Mouse (Mus musculus) lung, postnatal 0 days (tissue): ENCODE data around the gene Cntrl. TPM values are rescaled to one million over a fixed set of nuclear protein-coding genes. Genes with fewer than 3 reads are reported as not detected.

Experiments used
- ATAC-seq: fragments of 200-750 bp; cut with Nextera tagmentation; 2 replicates; pipeline ENCODE4 v1.8.0; 2017; ENCODE audit warnings: moderate library complexity
- DNase-seq: peaks from one replicate; pipeline ENCODE4 v3.0.0-alpha.2; 2016; ENCODE audit warnings: low spot score
- H3K27ac ChIP-seq: fragments of 300-500 bp; sonication (generic); 2 replicates; pipeline ENCODE4 v1.5.1; 2014; ENCODE audit warnings: antibody characterized with exemption, mild to moderate bottlenecking, low read length, mixed read lengths
- H3K27me3 ChIP-seq: fragments of 300-500 bp; sonication (generic); replicated peaks from 2 replicates; pipeline ENCODE4 v1.6.1; 2014; ENCODE audit warnings: low read length, mixed read lengths; ENCODE audit not compliant: insufficient read depth
- H3K36me3 ChIP-seq: fragments of 300-500 bp; sonication (generic); 2 replicates; pipeline ENCODE4 v1.6.1; 2014; ENCODE audit warnings: low read length, mixed read lengths; ENCODE audit not compliant: insufficient read depth
- H3K4me1 ChIP-seq: fragments of 300-500 bp; sonication (generic); 2 replicates; pipeline ENCODE4 v1.6.1; 2014; ENCODE audit warnings: antibody characterized with exemption, low read depth, low read length, mixed read lengths; ENCODE audit not compliant: insufficient read depth
- H3K4me2 ChIP-seq: fragments of 300-500 bp; sonication (generic); replicated peaks from 2 replicates; pipeline ENCODE4 v1.6.1; 2014; ENCODE audit warnings: low read depth, mild to moderate bottlenecking, low read length, moderate library complexity, mixed read lengths
- H3K4me3 ChIP-seq: fragments of 300-500 bp; sonication (generic); 2 replicates; pipeline ENCODE4 v1.5.1; 2014; ENCODE audit warnings: low read depth, low read length
- H3K9ac ChIP-seq: fragments of 300-500 bp; sonication (generic); replicated peaks from 2 replicates; pipeline ENCODE4 v1.6.1; 2014; ENCODE audit warnings: low read depth, mild to moderate bottlenecking
- H3K9me3 ChIP-seq: fragments of 300-500 bp; sonication (generic); 2 replicates; pipeline ENCODE4 v1.6.1; 2016; ENCODE audit warnings: low read length, mixed read lengths
- CTCF ChIP-seq: IDR thresholded peaks from 2 replicates; pipeline ENCODE4 v1.5.1; 2016; ENCODE audit warnings: antibody characterized with exemption, mild to moderate bottlenecking
- EP300 ChIP-seq: IDR thresholded peaks from 2 replicates; pipeline ENCODE4 v1.6.1; 2016; ENCODE audit warnings: antibody characterized with exemption, mild to moderate bottlenecking, control low read depth
- WGBS: fragments of 180-500 bp; shearing (Covaris S2); extraction: QIAGEN DNeasy Blood & Tissue Kit; methylation state at CpG from one replicate; pipeline ENCODE4 v1.1.7; 2014; 5-methylcytosine and 5-hydroxymethylcytosine counted together
- polyA plus RNA-seq: library from polyadenylated mRNA; unstranded; fragments of >200 nt; fragmentation: Nextera tagmentation; extraction: Ambion mirVana; gene quantifications from 2 replicates; pipeline ENCODE4 v1.2.1, GENCODE M21; 2015

Gene Cntrl
- polyA plus RNA-seq, 1 experiment from 2014 or later, result 21.3 TPM

DNA sequence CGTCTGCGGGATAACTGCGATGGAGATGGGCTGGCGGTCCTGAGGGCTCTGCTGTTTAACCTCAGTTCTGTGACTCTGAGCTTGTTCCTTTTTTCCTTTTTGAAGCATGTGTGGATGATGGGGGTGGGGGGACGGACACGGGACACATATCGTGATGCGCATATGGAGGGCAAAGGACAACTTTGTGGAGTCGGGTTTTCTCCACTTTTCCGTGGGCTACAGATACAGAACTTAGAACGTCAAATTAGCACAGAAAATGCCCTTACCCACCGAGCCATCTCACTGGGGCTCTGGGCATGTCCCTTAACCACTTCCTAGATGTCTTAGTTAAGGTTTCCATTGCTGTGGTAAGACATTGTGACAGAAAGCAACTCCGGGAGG, 622 bp downstream of the Cntrl start:
- Histone ChIP-seq H3K27me3 (no peaks in the 10 kb centered on the region), H3K4me2 (peak overlapping the region; percentile 69), H3K4me3 (peak overlapping the region; percentile 79), H3K4me1 (no peaks in the 10 kb centered on the region), H3K27ac (peak overlapping the region; percentile 97), H3K36me3 (no peaks in the 10 kb centered on the region; the same call in 1 of the 2 replicates), H3K9me3 (no peaks in the 10 kb centered on the region), H3K9ac (peak overlapping the region; percentile 86)
- no peak for ATAC-seq
- WGBS, result 2% methylated on average over 13 of the region's 13 CpGs
- TF ChIP-seq CTCF, result no peak
- TF ChIP-seq EP300, result no peak
- no peak for DNase-seq

DNA sequence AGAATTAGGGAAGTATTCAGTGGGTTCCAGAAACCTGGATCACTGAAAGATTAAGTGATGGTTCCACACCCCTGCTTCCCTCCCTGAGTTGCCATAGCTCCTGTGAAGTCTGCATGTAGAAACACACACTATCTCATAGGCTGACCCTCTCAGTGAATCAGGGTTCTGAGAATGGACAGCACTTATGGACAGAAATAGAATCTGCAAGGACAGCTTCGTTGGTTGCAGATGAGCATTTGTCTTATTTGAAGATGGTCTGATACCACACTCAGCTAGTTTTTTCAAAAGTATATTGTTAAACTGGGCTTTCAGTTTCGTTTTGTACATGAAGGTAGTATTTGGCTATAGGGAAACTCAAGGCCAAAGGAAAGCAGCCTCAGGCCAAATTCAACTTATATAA, 1.2 kb downstream of the Cntrl start:
- 62% methylated on average over 2 of the region's 2 CpGs for WGBS
- no peaks in the 10 kb centered on the region for H3K27me3 ChIP-seq
- H3K4me1 ChIP-seq, result no peaks in the 10 kb centered on the region
- no peak overlapping the region; the same call in 1 of the 2 replicates for H3K4me2 ChIP-seq
- ATAC-seq (no peak), DNase-seq (no peak)
- TF ChIP-seq EP300, result no peak
- no peak for TF ChIP-seq CTCF
- no peak overlapping the region for H3K27ac ChIP-seq
- H3K36me3 ChIP-seq, result no peaks in the 10 kb centered on the region; the same call in 1 of the 2 replicates
- H3K9ac ChIP-seq, result no peak overlapping the region
- no peaks in the 10 kb centered on the region for H3K9me3 ChIP-seq
- no peak overlapping the region for H3K4me3 ChIP-seq

DNA sequence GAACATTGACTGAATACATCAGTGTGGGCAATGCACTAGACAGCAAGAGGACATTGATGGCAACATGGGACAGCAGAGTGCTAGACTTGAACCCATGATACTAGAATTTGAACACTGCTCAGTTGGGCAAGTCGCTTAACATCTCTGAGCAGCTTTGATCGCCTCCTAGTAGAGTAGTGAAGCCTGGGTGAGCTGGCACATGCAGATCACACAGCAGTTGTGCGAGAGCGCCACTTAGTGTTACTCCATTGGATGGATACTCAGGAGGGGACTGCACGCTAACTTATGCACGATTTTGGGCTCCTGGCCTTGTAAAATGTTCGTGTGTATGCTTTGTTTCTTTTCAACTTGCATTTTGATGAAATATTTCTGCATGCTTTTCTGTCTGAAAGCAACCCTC, 15.4 kb downstream of the Cntrl start:
- Histone ChIP-seq H3K27ac (no peak overlapping the region), H3K4me3 (no peak overlapping the region), H3K4me1 (no peaks in the 10 kb centered on the region), H3K27me3 (no peaks in the 10 kb centered on the region), H3K9ac (no peak overlapping the region), H3K36me3 (peaks cover 23% of the 10 kb centered on the region), H3K4me2 (no peak overlapping the region), H3K9me3 (no peaks in the 10 kb centered on the region)
- TF ChIP-seq EP300, result no peak
- TF ChIP-seq CTCF, result peak; percentile 45
- 75% methylated on average over 7 of the region's 7 CpGs for WGBS
- ATAC-seq (no peak), DNase-seq (no peak)

DNA sequence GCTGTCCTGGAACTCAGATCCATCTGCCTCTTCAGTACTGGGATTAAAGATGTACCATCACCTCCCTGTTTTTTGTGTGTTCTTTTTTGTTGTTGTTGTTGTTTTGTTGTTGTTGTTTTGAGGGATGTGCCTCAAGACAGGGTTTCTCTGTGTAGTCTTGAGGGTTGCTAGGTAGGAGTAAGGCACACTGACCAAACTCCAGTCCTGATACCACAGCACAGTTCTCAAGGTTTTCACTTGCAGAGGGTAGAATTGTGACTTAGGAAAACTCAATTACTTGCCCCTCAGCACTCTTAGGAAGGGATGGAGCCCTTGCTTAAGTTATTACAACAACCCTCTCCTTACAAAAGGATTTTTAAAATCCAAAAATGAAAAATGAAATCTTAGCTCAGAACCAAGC, 22.2 kb downstream of the Cntrl start:
- DNase-seq, result no peak
- Histone ChIP-seq H3K27ac (peak overlapping the region; percentile 85), H3K4me3 (0 out of 2 replicates have a peak overlapping the region, but pooled peaks have one; percentile 34), H3K4me2 (peak overlapping the region; percentile 55; the same call in 1 of the 2 replicates), H3K4me1 (peaks cover 6% of the 10 kb centered on the region), H3K27me3 (no peaks in the 10 kb centered on the region), H3K36me3 (peaks cover 14% of the 10 kb centered on the region), H3K9me3 (no peaks in the 10 kb centered on the region), H3K9ac (no peak overlapping the region)
- no peak for ATAC-seq
- no peak for TF ChIP-seq EP300

DNA sequence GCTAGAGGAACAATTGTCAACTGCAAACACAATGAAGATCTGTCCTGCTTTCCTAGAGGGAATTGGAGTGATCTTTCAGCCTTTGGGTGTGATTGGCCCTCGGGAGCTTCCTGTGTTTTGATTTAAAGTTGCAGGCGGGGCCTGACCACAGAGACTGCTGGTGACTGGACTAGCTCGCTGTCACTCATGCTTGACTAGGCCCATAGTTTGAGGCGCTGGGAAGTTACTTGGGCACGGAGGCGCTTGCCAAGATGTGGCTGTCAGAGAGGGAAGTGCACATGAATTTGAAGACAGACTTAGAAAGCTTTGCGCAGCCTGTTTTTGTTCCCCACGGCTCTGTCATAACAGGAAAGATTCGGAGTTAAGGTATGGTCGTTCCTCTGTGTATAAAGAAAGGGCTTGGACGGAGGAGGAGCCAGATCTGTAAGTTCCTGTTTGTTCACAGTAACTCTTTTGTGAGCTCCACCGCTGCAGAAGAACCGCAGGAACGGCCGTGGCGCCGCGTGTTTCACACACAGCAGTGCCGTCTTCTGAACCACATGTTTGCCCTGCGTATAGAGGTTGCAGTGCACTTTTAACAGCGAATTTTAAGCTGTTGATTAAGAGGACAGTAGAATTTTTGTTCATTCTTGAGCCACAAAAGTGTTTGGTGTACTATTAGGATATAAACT, 22.8 kb downstream of the Cntrl start:
- under 1% methylated on average over 21 of the region's 21 CpGs for WGBS
- TF ChIP-seq CTCF (peak; percentile 49), EP300 (peak; percentile 55; the same call in 1 of the 2 replicates)
- H3K4me2 ChIP-seq, result peak overlapping the region; percentile 55
- peaks cover 6% of the 10 kb centered on the region for H3K4me1 ChIP-seq
- peak; percentile 98 for DNase-seq
- H3K4me3 ChIP-seq, result peak overlapping the region; percentile 34
- peak overlapping the region; percentile 48 for H3K9ac ChIP-seq
- peak overlapping the region; percentile 85 for H3K27ac ChIP-seq
- H3K9me3 ChIP-seq, result no peaks in the 10 kb centered on the region
- no peaks in the 10 kb centered on the region for H3K27me3 ChIP-seq
- peak; percentile 100 for ATAC-seq
- H3K36me3 ChIP-seq, result peaks cover 14% of the 10 kb centered on the region

DNA sequence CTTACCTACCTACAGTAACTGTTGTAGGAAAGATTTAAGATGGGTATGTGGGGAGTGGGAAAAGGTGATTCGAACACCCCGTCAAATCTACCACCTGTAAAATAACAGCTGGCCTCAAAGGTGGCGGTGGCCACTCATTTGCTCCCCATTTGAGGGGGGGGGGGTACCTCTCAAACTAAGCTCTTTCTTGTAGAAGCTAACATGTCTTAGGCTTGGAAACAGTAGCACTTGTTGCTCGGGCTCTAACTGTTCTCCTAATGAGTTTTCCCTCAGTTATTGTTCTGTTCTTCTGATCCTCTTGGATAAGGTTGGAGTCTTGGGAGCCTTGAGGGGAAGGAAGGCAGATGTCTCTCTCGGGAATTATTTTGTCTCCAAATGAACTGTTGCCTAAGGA, 23.4 kb downstream of the Cntrl start:
- 5% methylated on average over 5 of the region's 5 CpGs for WGBS
- ATAC-seq (no peak), DNase-seq (no peak)
- no peak for TF ChIP-seq EP300
- TF ChIP-seq CTCF, result no peak
- H3K9me3 ChIP-seq, result no peaks in the 10 kb centered on the region
- H3K27ac ChIP-seq, result peak overlapping the region; percentile 85
- H3K9ac ChIP-seq, result peak overlapping the region; percentile 48
- peaks cover 6% of the 10 kb centered on the region for H3K4me1 ChIP-seq
- H3K4me2 ChIP-seq, result peak overlapping the region; percentile 55
- H3K36me3 ChIP-seq, result peaks cover 14% of the 10 kb centered on the region
- H3K27me3 ChIP-seq, result no peaks in the 10 kb centered on the region
- peak overlapping the region; percentile 34 for H3K4me3 ChIP-seq

DNA sequence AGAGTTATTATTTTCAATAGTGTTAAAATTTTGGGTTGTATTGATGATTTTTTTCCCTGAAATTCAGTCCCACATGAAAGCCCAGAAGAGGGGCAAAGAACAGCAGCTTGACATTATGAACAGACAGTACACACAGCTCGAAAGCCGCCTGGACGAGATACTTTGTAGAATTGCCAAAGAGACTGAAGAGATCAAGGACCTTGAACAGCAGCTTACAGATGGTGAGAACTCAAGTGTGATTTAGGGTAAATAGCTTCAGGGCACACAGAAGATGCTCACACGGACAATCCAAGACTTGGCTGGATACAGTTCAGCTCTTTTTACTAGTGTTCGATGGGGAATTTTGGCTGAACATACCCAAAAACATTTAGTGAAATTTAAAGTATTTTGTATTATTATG, 24.6 kb downstream of the Cntrl start:
- WGBS, result 66% methylated on average over 5 of the region's 5 CpGs
- DNase-seq (no peak), ATAC-seq (no peak)
- H3K4me1 ChIP-seq, result peaks cover 6% of the 10 kb centered on the region
- H3K9me3 ChIP-seq, result no peaks in the 10 kb centered on the region
- no peak overlapping the region for H3K4me2 ChIP-seq
- no peak overlapping the region for H3K9ac ChIP-seq
- peaks cover 10% of the 10 kb centered on the region for H3K36me3 ChIP-seq
- H3K27me3 ChIP-seq, result no peaks in the 10 kb centered on the region
- H3K27ac ChIP-seq, result no peak overlapping the region
- TF ChIP-seq CTCF, result no peak
- TF ChIP-seq EP300, result no peak; the same call in 1 of the 2 replicates
- no peak overlapping the region for H3K4me3 ChIP-seq
